Mouse (Mus musculus): ENCODE data around the gene Rhog. TPM values are rescaled to one million over a fixed set of nuclear protein-coding genes. Genes with fewer than 3 reads are reported as not detected.

Gene Rhog
- polyA plus RNA-seq, 1 experiment from 2014 or later: 60.2 TPM

DNA sequence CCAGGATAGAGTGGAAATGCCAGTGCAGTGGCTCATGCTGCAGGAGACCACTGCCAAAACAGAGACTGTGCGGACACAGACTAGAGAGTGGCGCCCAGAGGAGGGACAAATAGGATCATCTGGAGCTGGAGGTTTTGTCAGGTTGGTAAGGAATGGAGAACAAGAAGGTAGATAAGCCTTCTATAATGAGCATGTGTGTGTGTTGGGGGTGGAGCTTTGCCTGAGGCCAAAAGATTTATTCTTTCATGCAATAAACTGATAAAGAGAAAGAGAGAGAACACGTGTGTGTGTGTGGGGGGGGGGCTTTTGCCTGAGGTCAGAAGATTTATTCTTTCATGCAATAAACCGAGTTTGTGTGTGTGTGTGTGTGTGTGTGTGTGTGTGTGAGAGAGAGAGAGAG, 22.8 kb downstream of the Rhog start:
- Histone ChIP-seq H3K4me2 (replicated peaks) (no peak overlapping the region), H3K4me3 (replicated peaks) (no peak overlapping the region), H3K27me3 (replicated peaks) (no peaks in the 10 kb centered on the region), H3K27ac (no peak overlapping the region), H3K36me3 (peaks cover 20% of the 10 kb centered on the region), H3K4me1 (replicated peaks) (no peaks in the 10 kb centered on the region), H3K9me3 (no peaks in the 10 kb centered on the region), H3K9ac (no peak overlapping the region)
- WGBS: 69% methylated on average over 4 of the region's 4 CpGs
- no peak for ATAC-seq

DNA sequence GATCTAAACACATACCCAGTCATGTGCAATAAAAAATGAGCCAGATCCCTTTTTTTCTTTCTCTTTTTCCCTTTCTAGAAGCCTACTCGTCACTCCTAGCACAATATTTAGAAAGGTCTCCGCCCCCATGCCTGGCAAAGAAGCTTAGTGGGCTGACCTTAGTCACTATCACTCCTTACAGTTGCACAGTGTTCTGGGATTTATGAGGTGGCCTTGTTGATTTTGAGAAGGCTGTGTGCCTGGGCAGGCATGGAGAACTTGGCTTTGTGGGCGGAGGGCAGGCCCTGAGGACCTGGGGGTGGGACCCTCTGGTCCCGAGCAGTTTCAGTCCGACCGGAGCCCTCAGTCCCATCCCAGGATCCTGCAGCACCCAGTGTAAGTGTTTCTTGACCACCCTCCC, 26.0 kb downstream of the Rhog start:
- no peak for ATAC-seq
- Histone ChIP-seq H3K27ac (no peak overlapping the region), H3K4me1 (replicated peaks) (0 out of 2 replicates have a peak, but pooled peaks cover 5% of the 10 kb centered on the region), H3K27me3 (replicated peaks) (no peaks in the 10 kb centered on the region), H3K4me2 (replicated peaks) (no peak overlapping the region), H3K4me3 (replicated peaks) (no peak overlapping the region), H3K9ac (no peak overlapping the region), H3K36me3 (peaks cover 10% of the 10 kb centered on the region; the same call in 1 of the 2 replicates), H3K9me3 (no peaks in the 10 kb centered on the region)
- WGBS: 92% methylated on average over 6 of the region's 6 CpGs

DNA sequence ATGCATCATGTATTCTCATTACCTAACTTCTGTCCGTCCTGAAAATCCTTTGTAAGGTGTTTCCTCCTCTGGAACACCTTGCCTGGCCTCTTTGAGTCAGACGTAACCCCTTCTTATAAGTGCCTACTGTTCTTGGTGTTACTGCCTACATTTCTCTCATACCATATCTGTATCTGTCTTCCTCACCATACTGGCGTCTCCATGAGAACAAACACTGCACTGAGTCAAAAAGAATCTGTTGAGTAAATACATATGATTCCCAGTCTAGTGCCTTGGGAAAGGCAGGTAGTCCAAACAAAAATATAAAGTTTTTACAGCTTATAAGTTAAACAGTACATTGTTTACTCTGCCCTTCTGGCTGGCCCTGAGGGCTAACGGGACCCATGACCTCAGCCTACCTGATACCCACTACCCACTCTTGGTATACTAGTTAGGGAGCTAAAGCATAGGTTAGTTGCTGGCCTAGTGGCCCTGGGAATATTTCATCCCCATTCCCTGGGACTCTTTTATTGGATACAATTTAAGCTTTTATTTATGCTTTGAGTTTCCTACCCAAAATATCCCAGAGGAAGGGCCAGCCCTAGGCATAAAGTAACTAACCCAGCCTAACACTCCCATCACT, 27.7 kb downstream of the Rhog start:
- 78% methylated on average over 4 of the region's 4 CpGs for WGBS
- Histone ChIP-seq H3K36me3 (peaks cover 10% of the 10 kb centered on the region; the same call in 1 of the 2 replicates), H3K27ac (no peak overlapping the region), H3K4me2 (replicated peaks) (no peak overlapping the region), H3K9ac (no peak overlapping the region), H3K4me1 (replicated peaks) (0 out of 2 replicates have a peak, but pooled peaks cover 5% of the 10 kb centered on the region), H3K9me3 (no peaks in the 10 kb centered on the region), H3K4me3 (replicated peaks) (no peak overlapping the region), H3K27me3 (replicated peaks) (no peaks in the 10 kb centered on the region)
- no peak for ATAC-seq

DNA sequence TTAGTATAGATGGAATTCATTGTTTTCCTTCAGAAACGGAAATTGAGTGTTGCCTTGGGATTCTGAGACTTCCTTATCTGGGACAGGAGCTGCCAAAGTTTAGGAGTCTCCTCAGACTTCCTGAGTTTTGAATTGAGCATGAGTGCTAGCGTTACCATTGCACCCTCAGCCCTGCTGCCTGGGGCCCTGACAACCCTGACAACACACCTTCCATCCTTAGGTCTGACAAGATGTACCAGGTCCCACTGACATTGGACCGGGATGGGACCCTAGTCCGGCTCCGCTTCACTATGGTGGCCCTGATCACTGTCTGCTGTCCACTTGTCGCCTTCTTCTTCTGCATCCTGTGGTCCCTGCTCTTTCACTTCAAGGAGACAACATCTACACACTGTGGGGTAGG, 29.8 kb downstream of the Rhog start:
- Histone ChIP-seq H3K36me3 (peaks cover 10% of the 10 kb centered on the region; the same call in 1 of the 2 replicates), H3K27me3 (replicated peaks) (no peaks in the 10 kb centered on the region), H3K27ac (no peak overlapping the region), H3K4me1 (replicated peaks) (0 out of 2 replicates have a peak, but pooled peaks cover 5% of the 10 kb centered on the region), H3K4me2 (replicated peaks) (no peak overlapping the region), H3K4me3 (replicated peaks) (no peak overlapping the region), H3K9ac (no peak overlapping the region), H3K9me3 (no peaks in the 10 kb centered on the region)
- ATAC-seq: no peak
- 92% methylated on average over 6 of the region's 6 CpGs for WGBS

DNA sequence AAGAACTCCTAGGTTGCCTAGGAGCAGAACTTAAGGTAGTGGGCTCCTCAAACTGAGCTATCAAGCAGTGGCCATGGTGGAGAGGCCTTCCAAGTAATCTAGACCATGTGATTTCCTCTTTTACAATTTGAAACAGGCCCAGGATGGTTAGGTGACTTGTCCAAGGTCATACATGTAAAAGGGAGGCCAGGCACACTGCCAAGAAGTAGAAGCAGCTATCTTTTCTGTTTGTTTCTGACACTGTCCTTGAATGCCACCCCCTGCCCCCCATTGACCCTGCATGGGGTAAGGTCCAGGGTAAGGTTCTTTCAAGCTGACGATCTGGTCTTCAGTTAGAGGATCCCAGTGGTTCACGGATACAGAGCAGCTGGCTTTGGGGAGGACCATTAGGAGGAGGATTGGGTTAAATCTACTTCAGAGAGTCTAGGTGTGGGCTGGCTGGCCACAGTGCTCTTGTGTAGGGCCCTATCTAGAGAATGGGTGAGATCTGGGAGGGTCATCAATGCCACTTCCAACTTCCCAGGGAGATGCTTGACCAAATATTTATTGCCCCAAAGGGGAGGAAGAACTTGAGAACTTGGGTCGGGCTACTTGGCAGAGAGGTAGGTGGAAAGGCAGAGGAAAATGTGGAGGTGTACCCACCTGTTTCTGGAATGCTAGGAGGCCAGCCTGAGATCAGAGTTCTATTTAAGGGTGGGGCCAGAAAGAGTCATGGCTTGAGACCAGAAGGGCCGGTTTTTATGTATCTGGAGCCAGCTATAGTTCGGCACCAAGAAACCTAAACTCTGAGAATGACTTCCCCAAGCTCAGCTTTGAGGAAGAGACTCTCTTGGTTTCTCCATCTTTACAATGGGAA, 31.7 kb downstream of the Rhog start:
- WGBS: 62% methylated on average over 5 of the region's 5 CpGs
- Histone ChIP-seq H3K4me3 (replicated peaks) (peak overlapping the region; percentile 73; the same call in 1 of the 2 replicates), H3K27me3 (replicated peaks) (no peaks in the 10 kb centered on the region), H3K9me3 (no peaks in the 10 kb centered on the region), H3K9ac (no peak overlapping the region), H3K27ac (peak overlapping the region; percentile 49), H3K4me1 (replicated peaks) (0 out of 2 replicates have a peak, but pooled peaks cover 5% of the 10 kb centered on the region), H3K4me2 (replicated peaks) (peak overlapping the region; percentile 74), H3K36me3 (peaks cover 9% of the 10 kb centered on the region; the same call in 1 of the 2 replicates)
- peak; percentile 47 for ATAC-seq

DNA sequence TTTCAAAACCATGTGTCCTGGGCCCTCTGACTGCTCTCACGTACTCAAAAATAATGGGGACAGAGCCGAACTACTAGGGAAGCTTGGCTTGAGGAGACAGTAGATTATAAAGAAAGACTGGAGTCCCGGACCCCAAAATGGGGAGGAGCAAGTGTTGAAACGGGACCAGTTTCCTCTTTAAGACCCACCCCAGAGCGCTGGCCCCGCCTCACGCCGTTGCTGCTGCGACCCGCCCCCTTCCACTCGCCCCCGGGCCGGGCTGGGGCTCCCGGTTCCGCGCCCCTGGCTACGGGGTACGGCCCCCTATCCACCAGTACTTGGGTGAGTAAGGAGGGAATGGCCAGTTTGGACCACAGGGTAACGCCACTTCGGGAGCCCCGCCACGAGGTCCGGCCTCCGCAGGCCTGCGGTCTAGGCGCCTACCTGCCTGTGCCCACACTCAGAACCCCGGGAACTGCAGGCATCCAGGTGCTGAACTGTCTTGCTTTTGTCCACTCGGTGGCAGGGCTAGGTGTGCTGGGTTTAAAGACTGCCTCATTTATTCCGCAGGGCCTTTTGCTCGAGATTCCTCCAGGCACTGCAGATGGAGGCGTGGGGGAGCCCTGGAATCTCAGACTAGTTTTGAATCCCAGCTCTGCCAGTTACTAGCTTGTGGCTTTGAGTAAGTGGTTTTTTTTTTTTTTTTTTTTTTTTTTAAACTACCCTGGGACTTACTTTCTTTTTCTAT, 32.9 kb downstream of the Rhog start:
- H3K27ac ChIP-seq: peak overlapping the region; percentile 87
- H3K36me3 ChIP-seq: 0 out of 2 replicates have a peak, but pooled peaks cover 4% of the 10 kb centered on the region
- H3K4me3 ChIP-seq (replicated peaks): peak overlapping the region; percentile 73
- H3K9me3 ChIP-seq: no peaks in the 10 kb centered on the region
- H3K4me1 ChIP-seq (replicated peaks): 0 out of 2 replicates have a peak, but pooled peaks cover 5% of the 10 kb centered on the region
- H3K9ac ChIP-seq: peak overlapping the region; percentile 75
- 2% methylated on average over 31 of the region's 31 CpGs for WGBS
- H3K27me3 ChIP-seq (replicated peaks): no peaks in the 10 kb centered on the region
- H3K4me2 ChIP-seq (replicated peaks): peak overlapping the region; percentile 74
- ATAC-seq: peak; percentile 88

DNA sequence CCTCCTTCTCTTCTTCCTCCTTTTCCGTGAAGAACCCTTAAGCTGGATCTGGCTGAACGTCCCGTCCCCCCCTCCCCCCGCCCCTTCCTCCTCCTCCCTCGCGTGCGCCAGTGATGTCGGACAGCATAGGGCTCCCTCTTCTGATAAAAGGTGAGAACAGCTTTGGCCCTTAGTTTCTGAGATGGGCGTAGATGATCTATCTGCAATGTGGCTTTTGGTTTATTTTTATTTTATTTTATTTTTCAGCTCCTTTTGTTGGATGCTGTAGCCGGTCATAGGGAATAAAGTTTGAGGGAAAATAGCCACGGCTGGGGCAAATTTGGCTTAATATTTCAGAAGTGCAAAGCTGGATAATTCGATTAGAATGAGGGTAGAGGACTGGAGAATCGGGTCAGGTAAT, 33.5 kb downstream of the Rhog start:
- peak; percentile 60 for ATAC-seq
- Histone ChIP-seq H3K9me3 (no peaks in the 10 kb centered on the region), H3K27ac (peak overlapping the region; percentile 87; the same call in 1 of the 2 replicates), H3K4me2 (replicated peaks) (peak overlapping the region; percentile 74), H3K27me3 (replicated peaks) (no peaks in the 10 kb centered on the region), H3K36me3 (0 out of 2 replicates have a peak, but pooled peaks cover 3% of the 10 kb centered on the region), H3K9ac (0 out of 2 replicates have a peak overlapping the region, but pooled peaks have one; percentile 75), H3K4me3 (replicated peaks) (peak overlapping the region; percentile 73), H3K4me1 (replicated peaks) (0 out of 2 replicates have a peak, but pooled peaks cover 5% of the 10 kb centered on the region)
- under 1% methylated on average over 9 of the region's 13 CpGs for WGBS

DNA sequence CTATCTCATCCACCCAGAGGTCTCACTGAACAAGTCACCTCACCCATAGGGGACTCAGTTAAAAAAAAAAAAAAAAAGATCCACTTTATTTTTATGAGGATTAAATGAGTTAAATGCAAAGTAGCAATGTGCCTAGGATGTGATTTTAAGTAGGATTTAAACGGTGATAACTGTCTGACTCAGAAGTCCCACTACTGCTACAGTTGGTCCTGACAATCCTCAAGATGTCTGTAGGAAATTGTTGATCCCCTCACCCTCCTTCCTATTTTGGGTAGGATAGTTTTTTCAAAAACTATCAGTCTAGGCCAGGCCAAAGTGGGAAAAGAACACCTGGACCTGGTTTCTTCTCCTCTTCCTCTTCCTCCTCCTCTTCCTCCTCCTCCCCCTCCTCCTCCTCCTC, 34.0 kb downstream of the Rhog start:
- Histone ChIP-seq H3K27ac (no peak overlapping the region), H3K9ac (no peak overlapping the region), H3K27me3 (replicated peaks) (no peaks in the 10 kb centered on the region), H3K36me3 (0 out of 2 replicates have a peak, but pooled peaks cover 2% of the 10 kb centered on the region), H3K9me3 (no peaks in the 10 kb centered on the region), H3K4me2 (replicated peaks) (peak overlapping the region; percentile 74; the same call in 1 of the 2 replicates), H3K4me1 (replicated peaks) (0 out of 2 replicates have a peak, but pooled peaks cover 5% of the 10 kb centered on the region), H3K4me3 (replicated peaks) (no peak overlapping the region)
- WGBS: 36% methylated on average over 1 of the region's 1 CpGs
- peak; percentile 3; the same call in 1 of the 2 replicates for ATAC-seq

DNA sequence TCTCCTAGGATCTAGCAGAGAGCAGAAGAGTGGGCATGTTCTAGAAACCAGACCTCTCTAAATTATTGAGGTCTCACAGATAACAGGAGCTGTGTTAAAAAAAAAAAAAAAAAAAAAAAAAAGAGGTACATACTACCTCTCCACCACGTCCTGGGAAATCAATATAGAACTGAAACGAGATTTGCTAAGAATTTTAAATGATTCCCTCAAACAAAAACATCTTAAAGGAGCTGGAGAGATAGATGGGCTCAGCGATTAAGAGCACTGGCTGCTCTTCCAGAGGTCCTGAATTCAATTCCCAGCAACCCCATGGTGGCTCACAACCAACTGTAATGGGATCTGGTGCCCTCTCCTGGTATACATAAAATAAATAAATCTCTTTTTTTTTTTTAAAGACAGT, 44.8 kb downstream of the Rhog start:
- no peaks in the 10 kb centered on the region for H3K36me3 ChIP-seq
- H3K4me1 ChIP-seq (replicated peaks): peaks cover 6% of the 10 kb centered on the region; the same call in 1 of the 2 replicates
- peak overlapping the region; percentile 91 for H3K4me3 ChIP-seq (replicated peaks)
- H3K4me2 ChIP-seq (replicated peaks): peak overlapping the region; percentile 64
- no peaks in the 10 kb centered on the region for H3K27me3 ChIP-seq (replicated peaks)
- ATAC-seq: no peak
- 58% methylated on average over 3 of the region's 3 CpGs for WGBS
- peak overlapping the region; percentile 84 for H3K27ac ChIP-seq
- H3K9me3 ChIP-seq: no peaks in the 10 kb centered on the region
- H3K9ac ChIP-seq: peak overlapping the region; percentile 54

DNA sequence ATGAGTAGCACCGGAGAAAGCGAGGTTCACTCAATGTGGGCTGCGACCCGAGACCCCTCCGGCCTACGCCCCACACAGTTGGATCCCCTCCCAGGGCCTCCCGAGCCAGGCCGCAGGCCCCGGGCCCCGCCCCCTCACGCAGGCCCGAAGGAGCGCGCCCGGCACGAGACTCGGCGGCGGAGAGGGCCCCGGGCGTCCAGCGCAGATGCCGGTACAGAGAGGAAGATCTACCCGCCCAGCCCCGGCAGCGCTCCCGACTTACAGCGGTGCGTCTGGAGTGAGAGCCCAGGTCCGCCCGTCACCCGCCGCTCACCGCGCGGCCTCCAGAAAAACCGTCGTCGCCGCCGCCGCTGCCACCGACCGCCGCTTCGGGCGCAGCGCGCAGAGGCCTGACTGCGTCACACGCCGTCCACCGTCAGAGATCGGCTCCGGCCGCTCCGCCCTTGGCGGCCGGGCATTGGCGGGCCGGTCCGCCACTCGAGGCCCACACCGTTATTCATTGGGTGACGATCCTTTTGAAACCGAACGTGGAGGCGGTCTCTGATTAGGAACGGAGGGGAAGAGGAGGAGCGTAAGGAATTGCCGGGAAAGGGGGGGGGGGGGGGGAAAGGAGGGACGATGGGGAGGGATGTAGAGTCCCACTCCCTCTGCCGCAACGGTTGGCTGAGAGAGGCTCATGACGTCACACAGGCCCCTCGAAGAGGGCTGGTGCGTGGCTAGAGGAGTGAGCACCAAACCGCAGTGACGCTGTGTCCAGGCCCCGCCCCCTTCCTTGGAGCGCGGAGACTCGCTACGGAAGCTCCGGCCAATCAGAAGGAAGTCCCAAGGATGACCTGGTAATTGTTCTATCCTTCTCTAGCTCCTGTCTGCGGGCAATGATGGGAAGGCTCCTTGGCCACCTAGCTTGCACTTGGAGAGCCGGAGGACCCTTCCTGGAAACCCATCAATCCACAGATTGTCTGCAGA, 45.8 kb downstream of the Rhog start, which contains the start of the genes Nup98 and Pgap2:
TSS of gene Nup98 (minus strand) at position 421 of the 966 bp plus-strand sequence.
TSS of gene Pgap2 (plus strand) at position 453 of the 966 bp plus-strand sequence.
- peak within 1 kb of the TSS; percentile 68 for H3K4me2 ChIP-seq (replicated peaks)
- H3K27me3 ChIP-seq (replicated peaks): no peaks in the 10 kb centered on the region
- no peaks in the 10 kb centered on the region for H3K9me3 ChIP-seq
- ATAC-seq: peak; percentile 99
- peaks cover 6% of the 10 kb centered on the region; the same call in 1 of the 2 replicates for H3K4me1 ChIP-seq (replicated peaks)
- H3K4me3 ChIP-seq (replicated peaks): peak within 1 kb of the TSS; percentile 91
- peak within 1 kb of the TSS; percentile 87 for H3K9ac ChIP-seq
- H3K36me3 ChIP-seq: no peaks in the 10 kb centered on the region
- under 1% methylated on average over 87 of the region's 87 CpGs for WGBS
- peak within 1 kb of the TSS; percentile 92 for H3K27ac ChIP-seq
